Mouse (Mus musculus) urinary bladder, postnatal 10 days (tissue): ENCODE data around the gene Gm35315.
A peak's percentile ranks its signal among the peaks of the same experiment; 100 is the strongest.
"Not testable (repeated sequence)": the region's sequence is repeated elsewhere in the genome, so short reads cannot be mapped to it uniquely, and the experiment has no call there.

Experiments
- DNase-seq: peaks from one replicate; pipeline ENCODE4 v3.0.0; 2022; ENCODE audit warnings: low spot score

Gene Gm35315

DNA sequence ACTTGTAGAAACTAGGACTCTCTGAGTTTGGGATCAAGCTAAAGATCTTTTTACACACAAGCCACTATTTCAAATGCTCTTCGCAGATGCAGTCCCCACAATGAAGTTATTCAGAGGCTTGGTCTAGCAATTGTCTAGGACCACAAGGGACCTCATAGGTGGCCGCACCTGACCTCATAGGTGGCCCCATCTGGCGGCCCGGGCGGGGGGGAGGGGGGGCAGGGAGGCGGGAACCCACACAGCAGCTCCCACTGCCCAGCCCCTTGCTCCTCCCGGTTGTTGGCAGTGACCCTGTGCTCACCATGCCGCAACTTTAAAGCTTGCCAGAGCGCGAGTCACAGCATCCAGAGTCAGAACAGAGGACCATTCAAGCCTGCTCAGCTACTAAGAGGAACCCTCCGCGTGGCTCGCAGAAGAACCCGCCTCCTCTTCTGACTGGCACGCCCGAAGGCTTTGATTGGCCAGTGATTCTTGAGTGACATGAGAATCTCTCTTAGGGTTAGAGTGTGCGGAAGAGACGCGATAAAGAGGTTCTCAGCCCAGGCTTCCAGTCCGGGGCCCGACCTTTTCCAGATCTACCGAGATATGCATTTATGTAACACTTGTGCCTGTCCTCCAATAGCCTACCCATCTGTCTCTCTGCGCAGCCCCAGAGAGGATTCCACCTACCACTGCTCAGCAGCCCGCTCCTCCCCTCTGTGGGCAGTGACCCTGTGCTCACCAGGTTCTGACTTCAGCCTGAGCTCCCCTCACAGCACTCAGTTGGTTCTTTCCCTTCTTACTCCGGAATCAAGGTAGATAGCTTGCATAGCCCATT, at the start of gene Gm35315:
Gm35315 (minus strand) TSS at position 391 of the 817 bp plus-strand sequence.
- no peak for DNase-seq

DNA sequence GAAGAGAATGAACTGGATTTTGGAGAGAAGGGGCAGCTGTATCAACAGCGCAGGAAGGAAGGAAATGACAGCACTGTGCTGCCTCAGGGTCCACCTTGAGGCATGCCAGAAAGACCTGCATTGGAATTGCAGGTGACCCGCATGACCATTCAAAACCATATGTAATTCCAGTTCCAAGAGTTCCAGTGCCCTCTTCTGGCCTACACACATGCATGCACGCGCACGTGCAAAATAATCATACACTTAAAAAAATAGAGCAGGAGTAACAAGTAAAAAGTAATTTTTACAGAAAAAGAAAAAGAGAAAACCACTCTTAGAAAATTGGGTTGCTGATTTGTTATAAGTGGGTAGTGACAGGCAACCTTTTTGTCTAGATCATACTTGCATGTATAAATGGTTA, 48.8 kb upstream of the Gm35315 start:
- no peak for DNase-seq

DNA sequence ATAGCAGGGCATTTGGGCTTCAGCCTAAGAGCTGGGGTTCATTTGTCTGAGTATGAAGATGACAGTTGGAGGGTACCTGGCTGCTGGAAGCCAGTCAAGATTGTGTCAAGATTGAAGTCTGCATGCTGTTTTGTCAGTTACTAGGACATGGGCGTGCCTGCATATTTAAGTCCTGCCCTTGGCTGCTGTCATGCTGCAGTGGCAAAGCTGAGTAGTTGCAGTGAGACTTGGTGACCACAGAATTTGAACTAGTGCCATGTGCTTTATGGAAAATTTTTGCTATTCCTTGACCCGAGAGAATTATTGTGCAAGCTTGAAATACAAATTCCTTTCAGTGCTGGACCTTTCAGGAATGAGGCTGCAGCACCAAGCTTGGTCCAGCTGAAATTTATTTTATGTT, 48.1 kb upstream of the Gm35315 start:
- DNase-seq = no peak

DNA sequence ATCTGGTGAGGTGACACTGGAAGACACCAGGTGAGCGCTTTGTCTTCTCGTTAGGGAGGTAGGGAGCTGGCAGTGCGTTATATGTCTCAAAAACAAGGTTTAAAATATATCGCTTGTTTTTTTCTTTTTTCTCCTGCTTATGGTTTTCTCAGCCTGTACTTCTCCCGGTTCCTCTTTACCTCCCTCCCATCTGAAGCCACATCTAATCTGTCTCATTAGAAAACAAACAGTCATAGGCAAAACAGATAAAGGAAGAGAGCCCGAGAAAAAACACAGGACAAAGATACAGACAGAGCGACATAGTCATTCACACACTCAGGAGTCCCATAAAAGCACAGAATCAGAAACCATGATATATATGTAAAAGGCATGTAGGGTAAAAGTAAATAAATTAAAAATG, 46.2 kb upstream of the Gm35315 start:
- no peak for DNase-seq

DNA sequence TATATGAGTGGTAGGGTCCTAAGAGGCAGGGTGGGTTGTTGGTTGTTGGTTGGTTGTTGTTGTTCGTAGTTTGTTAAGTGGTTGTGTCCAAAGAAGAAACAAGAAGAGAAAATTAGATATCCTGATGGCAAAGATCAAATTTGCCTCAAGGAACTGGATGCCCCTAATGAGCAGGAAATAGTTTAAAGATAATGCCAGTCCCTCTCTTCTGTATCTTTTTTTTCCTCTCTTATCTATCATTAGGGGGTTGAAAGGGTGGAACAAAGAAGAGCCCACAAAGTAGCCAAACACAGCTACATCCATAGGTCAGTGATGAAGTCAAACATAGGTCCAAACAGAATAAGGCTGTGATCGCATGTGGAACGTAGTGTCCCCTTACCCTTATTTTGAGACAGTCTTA, 45.1 kb upstream of the Gm35315 start:
- DNase-seq = no peak

DNA sequence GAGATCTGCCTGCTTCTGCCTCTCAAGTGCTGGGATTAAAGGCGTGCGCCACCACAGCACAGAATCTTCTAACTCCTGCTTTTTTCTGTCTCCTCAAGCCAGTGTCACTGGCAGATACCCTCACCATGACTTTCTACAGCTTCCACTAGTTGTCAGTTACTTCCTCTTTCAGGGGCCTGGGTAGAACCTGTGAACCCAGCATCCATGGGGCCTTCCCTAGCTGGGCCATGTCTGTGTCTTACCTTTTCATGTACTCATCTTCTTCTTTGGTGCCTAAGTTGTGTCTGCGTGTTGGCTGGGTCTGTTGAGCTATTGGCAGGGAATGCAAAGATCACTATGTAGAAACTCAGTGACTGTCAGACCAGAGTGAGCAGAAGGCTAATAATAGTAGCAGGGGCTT, 43.6 kb upstream of the Gm35315 start:
- DNase-seq = no peak

DNA sequence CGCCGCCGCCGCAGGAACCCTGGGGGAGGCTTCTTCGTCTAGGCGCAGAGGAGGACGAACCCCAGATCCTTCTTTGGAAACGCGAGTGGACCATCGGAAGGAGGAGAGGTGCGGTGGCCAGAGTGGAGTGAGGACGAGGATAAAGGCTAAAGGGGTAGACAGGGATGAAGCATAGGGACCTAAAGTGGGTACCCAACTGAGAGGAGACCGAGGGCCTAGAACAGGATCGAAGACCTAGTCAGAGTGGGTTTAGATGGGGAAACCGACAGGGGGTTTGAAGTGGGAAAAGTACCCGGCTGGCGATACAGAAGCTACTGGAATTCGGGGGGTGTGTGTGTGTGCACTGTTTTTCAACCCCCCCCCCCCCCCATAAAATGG, 41.9 kb upstream of the Gm35315 start:
- no peak for DNase-seq

DNA sequence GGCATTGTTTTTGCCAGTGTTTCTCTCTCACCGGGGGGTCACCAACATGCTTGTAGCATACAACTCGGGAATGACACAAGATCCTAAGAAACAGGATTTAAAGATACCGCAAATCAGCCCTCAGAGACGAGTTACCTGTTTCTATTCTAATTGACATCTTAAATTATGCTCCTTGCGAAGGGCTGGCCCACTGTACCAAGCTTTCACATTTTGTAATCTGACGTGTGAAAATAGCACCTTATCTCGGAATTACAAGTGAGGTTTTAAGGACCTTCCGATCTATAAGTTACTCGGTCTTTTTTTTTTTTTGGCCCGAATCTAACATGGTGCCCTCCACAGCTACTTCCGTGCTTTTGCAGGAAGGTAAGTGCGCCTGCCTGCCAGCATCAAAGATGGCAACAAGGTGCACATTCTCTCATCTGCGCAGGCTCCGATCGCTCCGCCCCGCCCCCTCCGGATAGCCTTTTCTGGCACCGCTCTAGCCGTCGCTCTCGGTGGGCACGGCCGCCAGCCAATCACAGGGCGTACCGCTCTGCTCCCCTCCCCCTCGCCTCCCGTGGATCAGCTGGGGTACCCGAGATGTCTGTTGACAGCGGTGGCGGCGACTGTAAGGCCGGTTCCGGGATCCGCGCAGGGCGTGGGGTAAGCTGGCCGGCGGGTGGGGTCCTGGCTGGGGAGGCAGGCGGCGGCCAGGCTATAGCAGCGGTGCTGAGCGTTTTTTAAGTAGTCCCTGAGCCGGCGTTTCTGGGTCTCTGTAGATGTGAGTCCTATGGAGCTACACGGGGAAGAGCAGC, 41.3 kb upstream of the Gm35315 start, which contains the start of gene Chfr:
Chfr (plus strand) TSS at position 550 of the 794 bp plus-strand sequence.
- peak; percentile 93 for DNase-seq

DNA sequence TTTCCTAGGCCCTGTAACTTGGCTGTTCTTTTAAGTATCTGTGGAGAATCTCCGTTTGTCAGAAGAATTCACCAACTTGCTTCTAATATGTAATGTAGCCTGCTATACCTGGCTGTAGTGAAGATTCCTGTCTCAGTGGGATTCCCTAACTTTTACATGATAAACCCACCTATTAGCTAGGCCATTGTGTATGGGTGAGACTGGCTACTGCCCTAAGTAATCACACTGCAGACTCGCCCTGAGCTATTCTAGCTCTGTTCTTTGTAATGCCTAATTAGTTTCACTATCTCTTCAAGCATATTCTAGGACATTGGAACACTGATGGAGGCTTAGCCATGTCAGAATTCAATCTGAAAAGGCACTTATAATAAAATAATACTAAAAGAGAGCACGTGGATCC, 28.2 kb upstream of the Gm35315 start:
- not testable (repeated sequence) for DNase-seq

DNA sequence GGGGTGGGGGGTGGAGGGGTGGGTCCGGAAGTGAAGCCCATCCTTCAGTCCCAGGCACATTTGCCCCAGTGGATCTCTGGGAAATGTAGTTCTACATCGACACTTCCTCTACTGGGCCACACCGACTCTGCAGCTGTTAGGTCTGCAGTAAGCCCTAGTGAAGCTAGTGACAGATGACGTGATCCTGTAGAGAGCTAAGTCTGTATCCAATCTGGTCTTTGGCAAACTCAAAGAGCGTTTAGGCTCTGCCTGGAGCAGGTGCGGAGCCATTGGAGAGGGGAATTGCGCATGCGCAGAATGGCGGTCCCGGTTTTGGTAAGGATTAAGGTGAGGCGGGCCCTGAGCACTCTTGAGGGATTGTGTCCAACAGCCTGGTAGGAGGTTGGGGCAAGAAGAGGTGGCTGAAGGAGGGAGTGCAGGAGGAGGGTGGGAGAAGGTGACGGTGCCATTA, 15.8 kb upstream of the Gm35315 start, which contains the start of gene Zfp605:
Zfp605 (plus strand) TSS at position 102 of the 451 bp plus-strand sequence.
- peak; percentile 73 for DNase-seq

DNA sequence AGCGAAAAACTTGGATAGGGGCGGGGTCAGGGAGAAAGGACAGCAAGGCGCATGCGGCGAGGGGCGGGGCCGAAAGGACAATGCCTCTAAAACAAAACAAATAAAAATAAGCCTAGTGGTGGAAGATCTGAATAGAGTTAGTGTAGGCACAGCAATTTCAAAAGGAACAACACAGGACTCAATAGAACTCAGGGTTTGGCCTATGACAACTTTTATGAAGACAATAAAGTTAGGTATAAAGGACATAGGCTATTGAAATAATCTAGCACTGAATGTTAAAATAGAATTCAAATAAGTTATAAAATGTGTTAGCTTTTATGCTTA, 14.0 kb upstream of the Gm35315 start:
- no peak for DNase-seq

DNA sequence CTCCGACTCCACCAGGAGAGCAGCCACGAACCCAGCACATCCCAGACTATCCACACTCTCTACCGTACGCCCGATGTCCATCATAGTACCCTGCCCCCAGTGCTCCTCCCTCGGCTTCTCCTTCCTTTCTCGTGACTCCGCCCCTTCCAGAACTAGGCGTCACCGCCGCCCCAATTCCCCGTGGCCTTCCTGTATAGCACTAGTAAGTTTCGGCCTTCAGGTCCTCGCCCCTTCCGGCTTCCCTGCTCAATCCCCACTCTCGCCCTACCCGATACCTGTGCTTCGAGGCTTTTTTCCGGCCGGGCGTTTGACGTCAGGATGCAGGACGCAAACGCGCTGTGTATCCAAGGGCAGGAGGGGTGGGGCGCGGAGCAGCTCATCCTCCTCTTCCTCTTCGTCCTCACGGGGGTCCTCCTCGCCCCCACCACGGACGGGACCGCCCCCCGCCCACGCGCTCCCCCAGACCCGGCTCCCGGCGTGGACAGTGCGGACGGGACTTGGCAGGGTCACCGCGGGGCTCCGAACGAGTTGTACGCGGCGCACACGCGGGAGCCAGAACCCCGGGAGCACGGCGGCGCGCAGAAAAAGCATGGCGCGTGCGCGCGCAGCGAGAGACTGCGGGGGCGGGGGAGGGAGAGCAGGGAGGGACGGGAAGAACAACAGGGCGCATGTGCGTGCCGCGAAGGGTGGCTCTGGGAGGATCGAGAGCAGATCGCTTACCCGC, 13.5 kb upstream of the Gm35315 start, which contains the start of gene Gtpbp6:
Gtpbp6 (minus strand) TSS at position 617 of the 724 bp plus-strand sequence.
- DNase-seq = peak; percentile 82

DNA sequence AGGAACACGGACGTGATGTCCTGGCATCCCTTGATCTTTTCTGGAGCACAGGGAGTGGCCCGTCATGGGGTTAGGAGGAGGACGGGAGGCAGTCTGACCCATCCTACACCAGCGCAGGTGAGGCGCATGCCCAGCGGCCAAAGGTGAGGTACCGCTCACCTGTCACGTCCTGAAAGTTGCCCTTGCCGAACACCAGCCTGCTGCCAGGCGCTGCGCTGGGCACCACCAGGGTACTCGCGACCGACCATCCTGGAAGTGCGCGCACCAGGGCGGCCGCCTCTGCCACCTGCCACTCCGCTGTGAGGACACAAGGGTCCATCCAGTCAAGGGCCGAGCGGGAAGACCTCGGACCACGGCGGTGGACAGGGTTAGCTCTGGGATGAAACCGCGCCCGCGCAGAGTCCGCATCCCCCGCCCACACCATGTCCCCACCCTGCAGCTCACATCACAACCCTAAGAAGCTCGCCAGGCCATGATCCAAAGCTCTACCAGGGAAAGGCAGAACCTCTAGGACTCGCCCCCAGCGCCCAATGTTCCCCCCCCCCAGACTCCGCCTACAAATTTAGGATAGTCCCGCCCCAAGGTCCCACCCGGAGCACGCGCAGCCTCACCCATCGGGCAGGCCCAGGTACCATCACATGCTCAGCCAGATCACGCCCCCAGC, 12.8 kb upstream of the Gm35315 start:
- no peak for DNase-seq

DNA sequence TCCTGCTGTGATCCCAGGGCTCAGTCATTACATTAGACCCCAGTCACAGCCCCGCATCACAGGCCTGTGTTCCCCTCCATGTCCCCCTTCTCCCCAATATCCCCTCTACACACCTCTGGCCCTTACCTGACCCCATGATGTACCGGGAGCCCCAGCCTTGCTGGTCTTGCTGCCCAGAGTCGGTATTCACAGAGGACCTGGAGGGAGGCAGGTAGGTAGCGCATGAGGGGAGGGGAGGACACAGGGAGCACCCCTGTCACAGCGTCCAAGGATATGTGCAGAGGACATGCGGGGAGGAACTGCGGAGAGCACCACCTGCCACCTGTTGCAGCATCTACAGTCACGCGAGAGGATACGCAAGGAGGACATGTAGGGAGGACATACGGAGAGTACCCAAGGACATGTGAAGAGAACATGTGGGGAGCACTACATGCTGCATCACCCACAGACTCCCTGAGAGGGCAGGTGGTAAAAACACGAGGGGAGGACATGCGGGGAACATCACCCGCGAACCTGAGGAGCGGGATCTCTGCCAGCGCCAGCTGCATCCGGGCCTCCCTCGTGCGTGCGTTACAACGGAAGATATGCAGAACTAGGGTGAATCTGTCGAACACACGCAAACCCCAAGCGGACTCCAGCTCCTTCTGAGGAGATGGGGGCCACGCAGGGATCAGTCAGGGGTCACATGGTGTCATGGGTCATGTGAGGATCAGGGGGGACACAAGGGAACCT, 12.1 kb upstream of the Gm35315 start:
- DNase-seq = no peak

DNA sequence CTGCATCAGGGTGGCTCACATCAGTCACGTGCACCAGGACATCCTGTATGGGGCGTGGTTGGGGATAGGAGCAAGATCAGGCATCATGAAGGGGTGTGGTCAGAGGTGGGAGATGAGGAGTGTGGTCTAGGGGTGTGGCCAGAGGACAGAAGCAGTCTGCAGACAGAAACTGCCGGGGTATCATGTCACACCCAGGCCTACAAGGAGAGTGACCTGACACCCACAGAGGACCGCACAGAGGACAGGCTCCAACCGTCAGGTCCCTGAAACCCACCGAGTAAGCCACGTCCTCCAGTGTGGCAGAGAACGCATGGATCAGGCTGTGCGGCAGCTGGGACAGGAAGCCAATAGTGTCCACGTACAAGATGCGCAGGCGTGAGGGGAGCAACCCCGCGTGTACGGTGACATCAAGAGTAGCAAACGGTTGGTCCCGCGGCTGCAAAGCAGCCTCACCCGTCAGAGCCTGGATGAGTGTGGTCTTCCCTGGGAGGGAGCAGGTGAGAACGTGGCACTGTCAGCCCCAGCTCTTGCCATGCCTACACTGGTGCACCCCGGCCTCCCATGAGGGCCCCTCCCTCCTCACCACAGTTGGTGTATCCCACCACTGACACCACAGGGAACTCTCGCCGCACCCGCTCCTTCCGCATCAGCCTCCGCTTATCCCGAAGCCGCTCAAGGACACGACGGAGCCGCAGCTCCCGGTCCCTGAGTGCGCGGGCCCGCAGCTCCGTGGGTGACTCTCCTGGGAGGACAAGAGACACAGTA, 10.6 kb upstream of the Gm35315 start:
- DNase-seq = no peak

DNA sequence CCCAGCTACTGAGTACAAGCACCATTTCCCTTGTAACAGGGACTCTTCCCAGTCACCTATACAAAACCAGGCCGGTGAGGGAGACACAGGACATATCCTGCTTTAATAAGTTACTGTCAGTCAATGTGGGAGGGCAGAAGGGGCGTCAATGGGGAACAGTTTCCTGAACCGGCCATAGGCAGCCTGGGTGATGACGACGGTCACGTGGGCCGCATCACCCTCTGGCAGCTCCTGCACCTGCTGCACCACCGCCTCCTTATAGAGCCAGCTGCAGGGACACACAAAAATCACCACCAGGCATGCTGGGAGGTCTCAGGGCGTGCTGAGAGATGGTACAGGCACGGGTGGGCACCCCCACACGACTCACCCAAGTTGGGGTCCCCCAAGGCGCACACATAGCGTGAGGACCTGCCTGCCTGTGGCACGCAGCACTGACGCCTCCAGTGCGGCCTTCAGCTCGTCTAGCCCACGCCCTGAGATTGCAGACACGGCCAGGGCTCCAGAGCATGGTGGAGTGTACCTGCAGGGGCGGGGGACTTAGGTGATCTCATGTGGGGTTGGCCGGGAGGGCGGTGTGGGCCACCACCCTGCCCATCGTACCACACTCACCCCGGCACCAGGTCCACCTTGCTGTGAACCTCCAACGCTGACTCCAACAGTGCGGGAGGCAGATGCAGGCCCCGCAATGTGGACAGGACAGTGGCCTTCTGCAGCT, 9.8 kb upstream of the Gm35315 start:
- DNase-seq = no peak

DNA sequence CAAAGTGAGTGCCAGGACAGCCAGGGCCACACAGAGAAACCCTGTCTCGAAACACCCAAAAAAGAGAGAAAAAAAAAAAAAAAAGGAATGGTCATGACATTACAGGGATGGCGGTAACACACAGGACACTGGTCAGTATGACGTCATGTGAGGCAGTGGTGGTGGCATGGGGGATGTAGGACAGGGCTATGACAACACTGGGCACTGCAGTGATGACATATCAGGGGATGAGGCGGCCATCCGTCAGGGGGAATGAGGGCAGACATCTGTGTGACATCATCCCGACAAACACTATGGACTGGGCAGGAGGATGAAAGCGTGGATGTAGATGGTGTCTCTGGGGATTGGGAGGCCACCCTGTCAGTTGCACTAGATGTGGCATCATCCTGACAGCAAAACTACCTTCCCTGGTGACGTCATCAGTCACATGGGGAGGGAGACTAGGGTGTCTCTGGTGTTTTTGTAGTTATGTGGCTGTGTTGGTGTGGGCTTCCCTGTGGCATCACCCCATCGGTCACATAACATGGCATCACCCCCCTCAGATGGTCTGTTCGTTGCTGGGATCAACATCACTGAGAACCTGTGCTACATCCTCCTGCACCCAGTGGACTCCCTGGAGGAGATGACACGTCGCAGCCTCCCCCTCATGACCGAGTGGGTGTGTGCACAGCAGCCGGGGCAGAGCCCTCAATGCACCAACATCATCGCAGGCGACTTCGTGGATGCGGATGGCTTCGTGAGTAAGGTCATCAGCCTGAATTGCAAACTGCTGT, 8.8 kb upstream of the Gm35315 start:
- no peak for DNase-seq

DNA sequence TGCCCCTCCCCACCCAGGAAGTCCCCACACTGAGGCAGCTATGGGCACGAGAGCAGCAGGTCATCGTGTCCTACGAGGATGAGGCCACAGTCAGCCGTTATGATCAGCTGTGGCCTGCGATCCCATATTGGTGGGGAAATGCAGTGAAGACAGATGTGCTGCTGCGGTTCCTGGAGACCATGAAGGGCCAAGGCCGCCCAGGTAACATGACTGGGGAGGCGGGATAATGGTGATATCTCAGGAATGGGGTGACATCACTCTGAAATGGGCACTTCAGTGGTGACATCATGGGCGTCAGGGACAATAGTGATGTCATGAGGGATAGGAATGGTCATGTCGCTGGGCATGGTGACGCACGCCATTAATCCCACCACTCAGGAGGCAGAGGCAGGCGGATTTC, 8.2 kb upstream of the Gm35315 start:
- no peak for DNase-seq

DNA sequence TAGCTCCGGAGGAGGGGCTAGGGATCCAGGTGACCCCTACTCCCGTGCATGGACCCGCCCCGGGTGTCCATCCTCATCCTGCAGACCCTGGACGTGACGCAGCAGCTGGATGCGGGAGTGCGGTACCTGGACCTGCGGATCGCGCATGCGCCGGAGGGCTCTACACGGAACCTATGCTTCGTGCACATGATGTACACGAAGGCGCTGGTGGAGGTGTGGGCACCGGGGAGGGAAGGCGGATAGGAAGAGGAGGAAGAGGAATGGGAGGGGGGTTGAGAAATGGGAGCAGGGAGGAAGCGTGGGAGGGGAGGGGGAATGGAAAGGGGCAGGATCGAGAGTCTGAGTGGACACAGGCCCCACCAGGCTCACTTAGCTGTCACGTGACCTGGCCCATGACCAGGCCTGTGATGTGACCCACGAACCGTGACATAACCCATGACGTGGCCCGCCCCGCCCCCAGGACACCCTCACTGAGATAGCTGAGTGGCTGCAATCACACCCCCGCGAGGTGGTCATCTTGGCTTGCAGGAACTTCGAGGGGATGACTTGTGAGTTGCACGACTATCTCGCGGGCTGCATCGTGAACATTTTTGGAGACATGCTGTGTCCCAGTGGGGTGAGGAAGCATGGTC, 7.6 kb upstream of the Gm35315 start:
- DNase-seq = no peak
